Mouse (Mus musculus): Measurements from ENCODE around the gene Fbxw4. TPM values are rescaled to one million over a fixed set of nuclear protein-coding genes. Genes with fewer than 3 reads are reported as not detected.

Gene Fbxw4
- polyA plus RNA-seq, 1 experiment from 2014 or later: 5.0 TPM

DNA sequence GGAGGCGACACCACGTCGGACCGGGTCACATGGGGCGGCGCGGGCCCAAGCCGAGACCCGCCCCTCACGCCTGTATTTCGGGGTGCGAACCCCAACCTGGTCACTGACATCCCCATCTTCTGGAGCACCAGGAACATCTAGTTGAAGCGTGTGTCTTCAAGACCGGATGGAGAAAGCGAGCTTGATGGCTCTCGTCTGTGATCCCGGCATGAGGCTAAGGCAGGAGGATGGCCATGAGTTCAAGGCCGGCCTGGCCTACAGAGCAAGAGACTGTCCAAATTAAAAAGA lies 335 bp upstream of the Fbxw4 start:
- H3K27me3 ChIP-seq (ENCODE audit: control insufficient read depth, insufficient read depth, low read length): no peaks in the 10 kb centered on the region
- no peaks in the 10 kb centered on the region for H3K9me3 ChIP-seq (ENCODE audit: control insufficient read depth, low read length)
- H3K4me3 ChIP-seq (ENCODE audit: low read depth, low read length): peak overlapping the region; percentile 70
- H3K36me3 ChIP-seq (ENCODE audit: control insufficient read depth, insufficient read depth, low read length): no peaks in the 10 kb centered on the region
- DNase-seq (ENCODE audit: low spot score) (no peak), ATAC-seq (replicated peaks; ENCODE audit: low FRiP score) (no peak; the same call in 1 of the 2 replicates)
- H3K4me2 ChIP-seq (ENCODE audit: low read depth, low read length, severe bottlenecking): peak overlapping the region; percentile 86
- peaks cover 8% of the 10 kb centered on the region; the same call in 1 of the 2 replicates for H3K4me1 ChIP-seq (replicated peaks; ENCODE audit: control insufficient read depth, insufficient read depth, low read length)
- 19% methylated on average over 18 of the region's 18 CpGs for WGBS
- peak overlapping the region; percentile 98 for H3K9ac ChIP-seq (ENCODE audit: low read length)
- peak overlapping the region; percentile 77 for H3K27ac ChIP-seq (ENCODE audit: low read depth, low read length)

DNA sequence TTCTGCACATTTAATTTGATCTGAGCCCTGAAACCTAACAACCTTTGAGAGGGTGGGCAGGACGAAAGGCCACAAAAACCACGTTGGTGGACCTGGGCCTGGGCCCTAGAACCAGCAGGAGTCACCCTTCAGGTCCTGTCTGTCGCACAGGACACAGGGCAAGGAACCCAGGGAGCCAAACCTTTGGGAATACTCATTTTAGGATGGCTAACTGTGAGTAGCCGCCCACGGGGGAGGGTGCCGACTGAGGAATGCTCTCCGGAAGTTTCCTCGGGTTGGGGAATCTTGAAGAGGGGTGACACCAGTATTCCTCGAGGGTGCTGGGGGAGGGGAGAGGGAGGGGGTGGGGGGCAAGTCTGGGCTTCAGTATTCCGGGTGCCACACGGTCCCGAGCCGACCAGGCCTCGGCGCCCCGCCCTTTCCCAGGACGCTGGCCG lies 793 bp downstream of the Fbxw4 start:
- Histone ChIP-seq H3K4me3 (ENCODE audit: low read depth, low read length) (peak overlapping the region; percentile 70), H3K4me1 (replicated peaks; ENCODE audit: control insufficient read depth, insufficient read depth, low read length) (peaks cover 8% of the 10 kb centered on the region; the same call in 1 of the 2 replicates), H3K9ac (ENCODE audit: low read length) (peak overlapping the region; percentile 98), H3K4me2 (ENCODE audit: low read depth, low read length, severe bottlenecking) (peak overlapping the region; percentile 86), H3K9me3 (ENCODE audit: control insufficient read depth, low read length) (no peaks in the 10 kb centered on the region), H3K27me3 (ENCODE audit: control insufficient read depth, insufficient read depth, low read length) (no peaks in the 10 kb centered on the region), H3K36me3 (ENCODE audit: control insufficient read depth, insufficient read depth, low read length) (no peaks in the 10 kb centered on the region), H3K27ac (ENCODE audit: low read depth, low read length) (no peak overlapping the region)
- ATAC-seq (replicated peaks; ENCODE audit: low FRiP score) (peak; percentile 62; the same call in 1 of the 2 replicates), DNase-seq (ENCODE audit: low spot score) (no peak)
- WGBS: 2% methylated on average over 18 of the region's 18 CpGs

DNA sequence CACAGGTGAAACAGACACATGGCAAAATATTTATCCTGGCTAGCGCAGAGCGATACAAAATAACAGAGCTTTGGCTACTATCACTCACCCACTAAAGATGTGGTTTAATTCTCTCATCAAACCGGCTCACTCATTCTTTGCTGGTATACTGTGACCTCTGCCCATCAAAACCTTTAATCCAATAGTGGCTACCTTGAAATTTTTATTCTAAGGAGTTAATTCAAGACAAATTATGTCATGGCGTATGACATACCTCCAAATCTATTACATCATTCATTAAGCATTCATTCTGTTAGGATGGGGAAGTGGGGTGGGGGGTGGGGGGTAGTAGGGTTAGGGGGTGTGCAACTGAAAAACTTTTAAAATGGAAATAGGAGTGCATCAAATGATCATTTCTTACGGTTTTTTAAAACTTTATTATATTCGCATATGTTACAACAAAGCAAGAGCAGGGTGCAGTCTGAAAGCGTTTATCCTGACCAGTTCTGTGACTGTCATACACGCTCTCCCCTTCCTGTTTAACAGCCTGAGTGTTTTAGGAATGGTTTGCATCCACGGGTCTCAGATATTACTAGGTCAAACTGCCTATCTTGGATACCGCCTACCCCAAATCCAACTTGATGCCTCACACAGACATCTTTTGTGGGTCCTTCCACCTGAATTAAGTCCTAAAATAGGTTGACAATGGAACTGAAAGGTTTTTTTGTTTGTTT lies 1.4 kb downstream of the Fbxw4 start:
- H3K4me1 ChIP-seq (replicated peaks; ENCODE audit: control insufficient read depth, insufficient read depth, low read length): peaks cover 8% of the 10 kb centered on the region; the same call in 1 of the 2 replicates
- DNase-seq (ENCODE audit: low spot score) (no peak), ATAC-seq (replicated peaks; ENCODE audit: low FRiP score) (no peak)
- no peaks in the 10 kb centered on the region for H3K27me3 ChIP-seq (ENCODE audit: control insufficient read depth, insufficient read depth, low read length)
- H3K4me2 ChIP-seq (ENCODE audit: low read depth, low read length, severe bottlenecking): peak overlapping the region; percentile 86
- no peak overlapping the region for H3K27ac ChIP-seq (ENCODE audit: low read depth, low read length)
- no peaks in the 10 kb centered on the region for H3K36me3 ChIP-seq (ENCODE audit: control insufficient read depth, insufficient read depth, low read length)
- peak overlapping the region; percentile 98 for H3K9ac ChIP-seq (ENCODE audit: low read length)
- H3K4me3 ChIP-seq (ENCODE audit: low read depth, low read length): peak overlapping the region; percentile 70
- H3K9me3 ChIP-seq (ENCODE audit: control insufficient read depth, low read length): no peaks in the 10 kb centered on the region
- WGBS: 64% methylated on average over 10 of the region's 10 CpGs

DNA sequence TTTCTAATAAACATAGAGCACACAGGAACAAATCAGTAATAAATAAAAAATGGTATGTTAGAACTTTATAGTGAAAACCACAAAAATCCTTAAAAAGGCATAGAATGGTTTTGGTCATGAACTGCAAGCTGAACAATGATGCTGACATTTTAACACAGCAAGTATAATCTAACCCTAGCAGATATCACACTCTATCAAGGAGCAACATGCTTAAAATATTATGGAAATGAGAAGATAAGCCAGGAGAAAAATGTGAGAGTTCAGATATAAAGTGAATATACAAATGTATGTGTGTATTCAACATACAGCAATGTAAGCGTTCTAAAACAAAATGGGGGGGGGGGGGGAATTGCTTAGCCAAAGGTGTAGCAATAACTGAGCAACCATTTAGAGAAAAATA lies 2.3 kb downstream of the Fbxw4 start:
- H3K27ac ChIP-seq (ENCODE audit: low read depth, low read length): no peak overlapping the region
- WGBS: 90% methylated on average over 1 of the region's 1 CpGs
- H3K4me3 ChIP-seq (ENCODE audit: low read depth, low read length): no peak overlapping the region
- peaks cover 8% of the 10 kb centered on the region; the same call in 1 of the 2 replicates for H3K4me1 ChIP-seq (replicated peaks; ENCODE audit: control insufficient read depth, insufficient read depth, low read length)
- no peaks in the 10 kb centered on the region for H3K9me3 ChIP-seq (ENCODE audit: control insufficient read depth, low read length)
- no peak for ATAC-seq (replicated peaks; ENCODE audit: low FRiP score)
- no peak for DNase-seq (ENCODE audit: low spot score)
- H3K27me3 ChIP-seq (ENCODE audit: control insufficient read depth, insufficient read depth, low read length): no peaks in the 10 kb centered on the region
- no peak overlapping the region for H3K4me2 ChIP-seq (ENCODE audit: low read depth, low read length, severe bottlenecking)
- no peaks in the 10 kb centered on the region for H3K36me3 ChIP-seq (ENCODE audit: control insufficient read depth, insufficient read depth, low read length)
- no peak overlapping the region for H3K9ac ChIP-seq (ENCODE audit: low read length)

DNA sequence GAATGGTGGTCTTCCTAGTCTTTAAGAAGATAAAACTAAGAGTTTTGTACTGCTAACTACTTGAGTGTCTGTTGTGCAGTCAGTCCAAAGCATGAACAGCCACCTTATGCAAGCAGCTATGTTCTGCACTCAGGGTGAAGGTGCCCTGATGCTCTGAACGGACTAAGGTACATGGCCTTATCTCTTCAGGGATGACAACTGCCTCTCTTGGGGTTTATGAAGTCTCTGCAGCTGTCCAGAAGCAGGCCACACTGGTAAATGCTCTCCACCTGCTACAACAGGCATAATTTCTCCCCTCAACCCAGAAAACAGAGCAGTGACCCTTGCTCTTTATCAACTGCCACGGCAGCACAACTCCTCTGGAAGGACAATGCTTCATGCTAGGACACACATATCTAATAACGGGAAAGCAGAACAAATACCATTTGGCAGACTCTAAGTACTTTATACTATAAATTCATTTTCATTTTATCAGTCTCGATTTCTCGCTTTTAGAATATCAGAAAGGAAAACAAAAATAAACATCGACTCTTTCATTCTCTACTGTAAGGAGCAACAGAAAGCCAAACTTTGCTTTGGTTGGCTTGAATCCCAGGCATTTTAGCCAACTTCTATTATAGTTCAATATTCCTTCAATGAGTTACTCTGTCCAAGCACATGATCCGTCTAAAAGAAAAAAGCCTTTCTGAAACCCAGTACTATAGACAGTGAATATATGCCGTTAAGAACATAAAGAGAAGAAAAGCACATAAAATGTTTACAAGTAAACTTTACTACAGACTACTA lies 3.1 kb downstream of the Fbxw4 start:
- 74% methylated on average over 8 of the region's 8 CpGs for WGBS
- peaks cover 8% of the 10 kb centered on the region; the same call in 1 of the 2 replicates for H3K4me1 ChIP-seq (replicated peaks; ENCODE audit: control insufficient read depth, insufficient read depth, low read length)
- H3K4me2 ChIP-seq (ENCODE audit: low read depth, low read length, severe bottlenecking): no peak overlapping the region
- no peak overlapping the region for H3K9ac ChIP-seq (ENCODE audit: low read length)
- no peaks in the 10 kb centered on the region for H3K36me3 ChIP-seq (ENCODE audit: control insufficient read depth, insufficient read depth, low read length)
- H3K9me3 ChIP-seq (ENCODE audit: control insufficient read depth, low read length): no peaks in the 10 kb centered on the region
- DNase-seq (ENCODE audit: low spot score) (no peak), ATAC-seq (replicated peaks; ENCODE audit: low FRiP score) (no peak)
- no peak overlapping the region for H3K27ac ChIP-seq (ENCODE audit: low read depth, low read length)
- no peak overlapping the region for H3K4me3 ChIP-seq (ENCODE audit: low read depth, low read length)
- no peaks in the 10 kb centered on the region for H3K27me3 ChIP-seq (ENCODE audit: control insufficient read depth, insufficient read depth, low read length)

DNA sequence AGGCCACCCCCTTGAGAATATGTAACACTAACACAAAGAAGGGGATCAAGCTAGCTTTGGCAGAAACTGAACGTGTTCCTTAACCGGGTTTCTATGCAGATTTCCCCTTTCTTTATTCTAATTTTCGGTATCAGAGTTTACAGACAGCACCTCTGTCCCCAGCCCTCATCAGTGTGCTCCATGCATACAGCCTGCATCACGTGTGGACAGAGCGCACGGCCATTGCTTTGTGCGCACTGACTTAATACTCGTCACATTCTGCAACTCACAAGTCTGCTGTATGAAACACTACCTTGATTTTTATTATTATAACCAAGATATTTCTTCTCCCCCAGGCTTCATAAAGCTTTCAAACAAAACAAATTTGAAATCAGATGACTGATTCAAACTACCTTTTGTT lies 4.2 kb downstream of the Fbxw4 start:
- H3K4me2 ChIP-seq (ENCODE audit: low read depth, low read length, severe bottlenecking): no peak overlapping the region

DNA sequence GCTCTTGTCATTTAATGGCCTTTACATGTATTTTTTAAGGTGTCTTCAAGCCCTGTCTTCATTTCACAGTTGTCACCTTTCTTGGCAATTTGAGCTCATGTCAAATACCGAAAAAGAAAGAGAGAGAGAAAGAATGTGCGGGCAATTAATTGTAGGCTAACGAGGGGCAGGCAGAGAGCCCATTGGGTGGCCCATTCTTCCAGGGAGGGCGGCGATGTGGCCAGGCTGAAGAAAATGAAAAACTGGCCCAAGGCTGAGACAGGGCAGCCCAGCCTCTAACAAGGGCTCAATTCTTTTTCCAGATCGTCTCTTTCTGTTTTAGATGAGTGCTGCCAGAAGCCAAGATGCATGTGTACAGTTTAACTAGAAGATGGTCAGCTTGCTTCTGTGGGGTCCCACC lies 6.1 kb downstream of the Fbxw4 start:
- DNase-seq (ENCODE audit: low spot score) (no peak), ATAC-seq (replicated peaks; ENCODE audit: low FRiP score) (no peak)
- Histone ChIP-seq H3K9ac (ENCODE audit: low read length) (no peak overlapping the region), H3K4me2 (ENCODE audit: low read depth, low read length, severe bottlenecking) (no peak overlapping the region), H3K27me3 (ENCODE audit: control insufficient read depth, insufficient read depth, low read length) (no peaks in the 10 kb centered on the region), H3K4me3 (ENCODE audit: low read depth, low read length) (no peak overlapping the region), H3K27ac (ENCODE audit: low read depth, low read length) (no peak overlapping the region), H3K9me3 (ENCODE audit: control insufficient read depth, low read length) (no peaks in the 10 kb centered on the region), H3K36me3 (ENCODE audit: control insufficient read depth, insufficient read depth, low read length) (no peaks in the 10 kb centered on the region), H3K4me1 (replicated peaks; ENCODE audit: control insufficient read depth, insufficient read depth, low read length) (peaks cover 4% of the 10 kb centered on the region; the same call in 1 of the 2 replicates)
- WGBS: 43% methylated on average over 6 of the region's 6 CpGs

More for the DNA sequence above, 4.2 kb downstream of the Fbxw4 start:
- no peaks in the 10 kb centered on the region for H3K27me3 ChIP-seq (ENCODE audit: control insufficient read depth, insufficient read depth, low read length)
- whole genome bisulfite sequencing: 63% methylated on average over 8 of the region's 8 CpGs
- H3K9ac ChIP-seq (ENCODE audit: low read length): no peak overlapping the region
- DNase-seq (ENCODE audit: low spot score) (no peak), ATAC-seq (replicated peaks; ENCODE audit: low FRiP score) (no peak)
- H3K4me3 ChIP-seq (ENCODE audit: low read depth, low read length): no peak overlapping the region
- H3K4me1 ChIP-seq (replicated peaks; ENCODE audit: control insufficient read depth, insufficient read depth, low read length): peaks cover 8% of the 10 kb centered on the region; the same call in 1 of the 2 replicates
- no peak overlapping the region for H3K27ac ChIP-seq (ENCODE audit: low read depth, low read length)
- no peaks in the 10 kb centered on the region for H3K36me3 ChIP-seq (ENCODE audit: control insufficient read depth, insufficient read depth, low read length)
- no peaks in the 10 kb centered on the region for H3K9me3 ChIP-seq (ENCODE audit: control insufficient read depth, low read length)

DNA sequence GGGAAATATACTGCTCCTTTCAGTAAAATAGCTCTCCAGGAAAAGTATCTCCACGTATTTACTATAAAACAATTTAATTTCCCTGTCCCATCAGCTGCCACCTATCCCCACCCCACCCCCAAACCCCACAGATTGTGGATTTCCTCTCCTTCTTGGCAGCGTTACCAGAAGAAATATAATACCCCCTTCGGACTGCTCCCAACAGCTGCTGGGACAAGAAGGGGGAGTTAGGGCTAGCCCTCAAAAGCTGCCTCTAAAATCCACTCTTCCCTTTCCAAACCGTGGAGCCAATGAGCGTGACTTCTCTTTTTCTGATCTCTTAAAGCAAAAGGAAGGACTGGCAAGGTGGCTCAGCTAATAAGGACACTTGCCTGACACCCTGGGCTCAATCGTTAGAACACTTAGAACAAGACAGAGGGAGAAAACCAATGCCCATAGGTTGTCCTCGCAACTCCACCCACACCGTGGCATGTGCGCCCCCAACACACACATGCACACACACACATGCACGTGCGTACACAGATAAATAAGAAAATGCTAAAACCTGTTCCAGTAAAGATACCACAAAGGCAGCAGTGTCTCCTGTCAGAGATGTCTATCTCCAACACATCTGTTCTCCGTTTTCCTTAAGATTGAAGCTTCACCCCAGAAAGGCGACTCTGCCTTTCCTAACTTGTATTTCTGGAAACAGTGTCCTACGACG lies 7.7 kb downstream of the Fbxw4 start:
- H3K4me3 ChIP-seq (ENCODE audit: low read depth, low read length): no peak overlapping the region
- H3K9ac ChIP-seq (ENCODE audit: low read length): no peak overlapping the region
- no peaks in the 10 kb centered on the region for H3K9me3 ChIP-seq (ENCODE audit: control insufficient read depth, low read length)
- 65% methylated on average over 15 of the region's 15 CpGs for WGBS
- H3K4me1 ChIP-seq (replicated peaks; ENCODE audit: control insufficient read depth, insufficient read depth, low read length): peaks cover 2% of the 10 kb centered on the region; the same call in 1 of the 2 replicates
- no peaks in the 10 kb centered on the region for H3K36me3 ChIP-seq (ENCODE audit: control insufficient read depth, insufficient read depth, low read length)
- H3K27me3 ChIP-seq (ENCODE audit: control insufficient read depth, insufficient read depth, low read length): no peaks in the 10 kb centered on the region
- DNase-seq (ENCODE audit: low spot score) (no peak), ATAC-seq (replicated peaks; ENCODE audit: low FRiP score) (no peak)
- no peak overlapping the region for H3K27ac ChIP-seq (ENCODE audit: low read depth, low read length)
- H3K4me2 ChIP-seq (ENCODE audit: low read depth, low read length, severe bottlenecking): no peak overlapping the region

Measured in forebrain, embryonic 11.5 days (tissue).